Mouse (Mus musculus) hindbrain, embryonic 10.5 days (tissue): Measurements from ENCODE around the gene Pcca. TPM values are rescaled to one million over a fixed set of nuclear protein-coding genes. Genes with fewer than 3 reads are reported as not detected.

ENCODE experiments used
- DNase-seq: peaks from one replicate; pipeline ENCODE4 v3.0.0-alpha.2; 2017; ENCODE audit warnings: low spot score
- H3K27ac ChIP-seq: fragments of 300-500 bp; sonication (generic); 2 replicates; pipeline ENCODE4 v1.5.1; 2016; ENCODE audit warnings: mild to moderate bottlenecking, moderate library complexity
- H3K27me3 ChIP-seq: fragments of 300-500 bp; sonication (generic); 2 replicates; pipeline ENCODE4 v1.6.1; 2016; ENCODE audit warnings: mild to moderate bottlenecking; ENCODE audit not compliant: poor library complexity, insufficient read depth, severe bottlenecking
- H3K36me3 ChIP-seq: fragments of 300-500 bp; sonication (generic); 2 replicates; pipeline ENCODE4 v1.6.1; 2016; ENCODE audit warnings: mild to moderate bottlenecking, moderate library complexity
- H3K4me1 ChIP-seq: fragments of 300-500 bp; sonication (generic); replicated peaks from 2 replicates; pipeline ENCODE4 v1.6.1; 2016; ENCODE audit warnings: mild to moderate bottlenecking
- H3K4me3 ChIP-seq: fragments of 300-500 bp; sonication (generic); 2 replicates; pipeline ENCODE4 v1.5.1; 2016; ENCODE audit warnings: mild to moderate bottlenecking, moderate library complexity
- H3K9me3 ChIP-seq: fragments of 300-500 bp; sonication (generic); 2 replicates; pipeline ENCODE4 v1.6.1; 2016; ENCODE audit warnings: mild to moderate bottlenecking, moderate library complexity
- WGBS: fragments of 180-500 bp; shearing (Covaris S2); methylation state at CpG from one replicate; pipeline ENCODE4 v1.1.7; 2016; 5-methylcytosine and 5-hydroxymethylcytosine counted together
- polyA plus RNA-seq: library from polyadenylated mRNA; unstranded; fragments of >200 nt; fragmentation: Nextera tagmentation; extraction: Ambion mirVana; gene quantifications from 2 replicates; pipeline ENCODE4 v1.2.1, GENCODE M21; 2016

Gene Pcca
- polyA plus RNA-seq, 1 experiment from 2014 or later = 25.6 TPM

DNA sequence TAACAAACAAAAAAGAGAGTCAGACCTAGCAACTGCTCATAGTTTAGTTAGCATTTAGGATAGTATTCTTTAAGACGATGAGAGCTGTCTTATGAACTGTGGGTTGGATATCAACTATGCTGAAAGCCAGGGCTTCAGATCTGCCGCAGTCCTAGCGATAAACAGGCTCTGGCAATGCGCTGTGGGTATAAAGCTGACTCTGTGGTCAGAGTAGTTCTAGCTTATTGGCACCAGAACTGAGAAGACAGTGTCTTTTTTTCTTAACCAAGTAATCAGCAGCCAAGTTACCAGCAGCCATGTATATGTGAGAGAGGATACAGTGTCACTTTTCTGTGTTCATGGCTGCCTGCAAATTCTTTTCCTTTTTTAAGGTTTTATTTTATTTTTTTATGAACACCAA lies 154.3 kb downstream of the Pcca start:
- Histone ChIP-seq H3K36me3 (0 out of 2 replicates have a peak, but pooled peaks cover 6% of the 10 kb centered on the region), H3K9me3 (no peaks in the 10 kb centered on the region), H3K4me3 (no peak overlapping the region), H3K4me1 (peaks cover 18% of the 10 kb centered on the region), H3K27ac (no peak overlapping the region), H3K27me3 (no peaks in the 10 kb centered on the region)
- DNase-seq = no peak
- WGBS = 91% methylated on average over 4 of the region's 4 CpGs

DNA sequence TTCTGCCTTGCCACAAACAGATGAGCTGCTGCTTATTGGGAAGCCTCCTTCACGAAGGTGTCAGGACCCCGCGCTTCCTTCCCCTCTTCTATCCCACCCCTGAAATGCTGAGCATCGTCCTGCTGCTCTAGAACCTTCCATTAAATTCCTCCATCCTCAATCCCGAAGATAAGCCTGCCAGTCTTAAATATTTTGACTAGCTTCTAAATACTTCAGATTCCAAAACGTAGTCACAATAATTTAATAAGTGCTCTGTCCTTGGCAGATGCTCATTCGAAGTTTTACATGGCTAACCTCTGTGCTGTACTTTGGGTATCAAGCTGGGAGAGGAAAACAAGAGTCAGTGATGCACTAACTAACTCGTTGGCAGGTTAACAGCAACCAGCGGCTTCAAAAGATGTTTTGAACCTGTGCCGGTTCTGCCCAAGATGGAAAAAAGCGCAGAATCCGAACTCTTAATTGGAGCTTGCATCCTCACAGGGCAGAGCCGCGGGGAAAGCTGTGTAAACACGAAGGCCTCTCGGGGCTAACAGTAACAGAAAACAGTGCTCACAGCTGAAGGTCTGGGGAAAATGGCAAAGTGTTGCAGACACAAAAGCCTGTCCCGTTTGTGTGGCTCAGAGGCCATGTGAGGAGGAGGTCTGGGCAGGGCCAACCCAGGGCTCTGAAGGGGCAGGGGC lies 155.2 kb downstream of the Pcca start:
- H3K9me3 ChIP-seq = no peaks in the 10 kb centered on the region

GRCm38 (mm10) chr14:122691555-122691954 lies 157.4 kb downstream of the Pcca start:
- DNase-seq = no peak
- Histone ChIP-seq H3K4me1 (peaks cover 15% of the 10 kb centered on the region), H3K27me3 (no peaks in the 10 kb centered on the region), H3K27ac (no peak overlapping the region), H3K36me3 (0 out of 2 replicates have a peak, but pooled peaks cover 6% of the 10 kb centered on the region), H3K4me3 (no peak overlapping the region), H3K9me3 (no peaks in the 10 kb centered on the region)
- WGBS = 78% methylated on average over 1 of the region's 1 CpGs

More for the DNA sequence above, 155.2 kb downstream of the Pcca start:
- peak; percentile 5 for DNase-seq
- 58% methylated on average over 17 of the region's 17 CpGs for WGBS
- Histone ChIP-seq H3K4me3 (no peak overlapping the region), H3K27ac (peak overlapping the region; percentile 2; the same call in 1 of the 2 replicates), H3K27me3 (no peaks in the 10 kb centered on the region), H3K4me1 (peaks cover 16% of the 10 kb centered on the region), H3K36me3 (0 out of 2 replicates have a peak, but pooled peaks cover 6% of the 10 kb centered on the region)

- no peaks in the 10 kb centered on the region for H3K9me3 ChIP-seq
- H3K36me3 ChIP-seq = peaks cover 5% of the 10 kb centered on the region; the same call in 1 of the 2 replicates
- no peak overlapping the region for H3K27ac ChIP-seq
- H3K4me1 ChIP-seq = no peaks in the 10 kb centered on the region
- no peak for DNase-seq
- H3K27me3 ChIP-seq = no peaks in the 10 kb centered on the region
- 75% methylated on average over 1 of the region's 1 CpGs for WGBS
- no peak overlapping the region for H3K4me3 ChIP-seq
These were observed 166.2 kb downstream of the Pcca start for GRCm38 (mm10) chr14:122700333-122700732.

GRCm38 (mm10) chr14:122713793-122714192 lies 179.7 kb downstream of the Pcca start:
- WGBS = 95% methylated on average over 5 of the region's 5 CpGs
- DNase-seq = no peak
- H3K27ac ChIP-seq = no peak overlapping the region
- H3K4me3 ChIP-seq = no peak overlapping the region
- H3K4me1 ChIP-seq = no peaks in the 10 kb centered on the region
- H3K27me3 ChIP-seq = no peaks in the 10 kb centered on the region
- no peaks in the 10 kb centered on the region for H3K36me3 ChIP-seq
- H3K9me3 ChIP-seq = no peaks in the 10 kb centered on the region

- Histone ChIP-seq H3K4me3 (no peak overlapping the region), H3K27ac (no peak overlapping the region), H3K9me3 (no peaks in the 10 kb centered on the region), H3K27me3 (no peaks in the 10 kb centered on the region), H3K4me1 (peaks cover 4% of the 10 kb centered on the region), H3K36me3 (no peaks in the 10 kb centered on the region)
- DNase-seq = no peak
- 84% methylated on average over 1 of the region's 1 CpGs for WGBS
These were observed 180.8 kb downstream of the Pcca start for GRCm38 (mm10) chr14:122714911-122715310.

GRCm38 (mm10) chr14:122716057-122716456 lies 181.9 kb downstream of the Pcca start:
- DNase-seq = no peak
- no peaks in the 10 kb centered on the region for H3K36me3 ChIP-seq
- H3K27ac ChIP-seq = no peak overlapping the region

GRCm38 (mm10) chr14:122719496-122720080 lies 185.5 kb downstream of the Pcca start:
- Histone ChIP-seq H3K27ac (no peak overlapping the region), H3K27me3 (no peaks in the 10 kb centered on the region), H3K4me3 (no peak overlapping the region), H3K9me3 (no peaks in the 10 kb centered on the region), H3K4me1 (peaks cover 26% of the 10 kb centered on the region), H3K36me3 (no peaks in the 10 kb centered on the region)
- no peak for DNase-seq
- 88% methylated on average over 8 of the region's 8 CpGs for WGBS

More at GRCm38 (mm10) chr14:122716057-122716456, 181.9 kb downstream of the Pcca start:
- Histone ChIP-seq H3K27me3 (no peaks in the 10 kb centered on the region), H3K4me3 (no peak overlapping the region), H3K4me1 (peaks cover 16% of the 10 kb centered on the region), H3K9me3 (no peaks in the 10 kb centered on the region)

GRCm38 (mm10) chr14:122720989-122721388 lies 186.9 kb downstream of the Pcca start:
- peaks cover 26% of the 10 kb centered on the region for H3K4me1 ChIP-seq
- 17% methylated on average over 3 of the region's 3 CpGs for WGBS
- H3K27me3 ChIP-seq = no peaks in the 10 kb centered on the region
- no peaks in the 10 kb centered on the region for H3K36me3 ChIP-seq
- DNase-seq = peak; percentile 27
- H3K9me3 ChIP-seq = no peaks in the 10 kb centered on the region
- H3K4me3 ChIP-seq = no peak overlapping the region
- peak overlapping the region; percentile 37; the same call in 1 of the 2 replicates for H3K27ac ChIP-seq

DNA sequence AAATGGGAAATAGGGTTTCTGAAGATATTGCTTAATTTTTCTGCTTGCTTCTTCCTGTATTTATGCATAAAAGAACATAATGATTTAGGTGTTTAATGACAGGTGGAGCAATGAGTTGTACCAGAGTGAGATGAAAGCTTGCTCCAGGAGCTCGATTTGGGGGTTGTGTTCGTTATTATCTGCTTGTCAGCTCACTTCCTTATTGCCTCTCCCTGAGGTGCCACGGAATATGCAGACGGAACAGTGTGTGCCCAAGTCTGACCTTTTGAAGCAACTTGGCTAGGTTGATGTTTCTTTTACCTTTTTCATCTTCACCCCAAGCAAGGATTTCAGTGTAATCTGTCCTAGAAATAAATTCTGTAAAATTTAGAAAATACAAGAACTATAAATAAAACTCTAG lies 187.6 kb downstream of the Pcca start:
- Histone ChIP-seq H3K4me3 (no peak overlapping the region), H3K9me3 (no peaks in the 10 kb centered on the region), H3K27ac (no peak overlapping the region), H3K27me3 (no peaks in the 10 kb centered on the region), H3K4me1 (peaks cover 26% of the 10 kb centered on the region), H3K36me3 (no peaks in the 10 kb centered on the region)
- WGBS = 23% methylated on average over 4 of the region's 4 CpGs
- DNase-seq = no peak

- no peak for DNase-seq
- Histone ChIP-seq H3K27ac (no peak overlapping the region), H3K27me3 (no peaks in the 10 kb centered on the region), H3K36me3 (no peaks in the 10 kb centered on the region), H3K4me3 (no peak overlapping the region), H3K4me1 (peaks cover 13% of the 10 kb centered on the region), H3K9me3 (no peaks in the 10 kb centered on the region)
- WGBS = 93% methylated on average over 1 of the region's 1 CpGs
These were observed 192.3 kb downstream of the Pcca start for GRCm38 (mm10) chr14:122726456-122726855.

DNA sequence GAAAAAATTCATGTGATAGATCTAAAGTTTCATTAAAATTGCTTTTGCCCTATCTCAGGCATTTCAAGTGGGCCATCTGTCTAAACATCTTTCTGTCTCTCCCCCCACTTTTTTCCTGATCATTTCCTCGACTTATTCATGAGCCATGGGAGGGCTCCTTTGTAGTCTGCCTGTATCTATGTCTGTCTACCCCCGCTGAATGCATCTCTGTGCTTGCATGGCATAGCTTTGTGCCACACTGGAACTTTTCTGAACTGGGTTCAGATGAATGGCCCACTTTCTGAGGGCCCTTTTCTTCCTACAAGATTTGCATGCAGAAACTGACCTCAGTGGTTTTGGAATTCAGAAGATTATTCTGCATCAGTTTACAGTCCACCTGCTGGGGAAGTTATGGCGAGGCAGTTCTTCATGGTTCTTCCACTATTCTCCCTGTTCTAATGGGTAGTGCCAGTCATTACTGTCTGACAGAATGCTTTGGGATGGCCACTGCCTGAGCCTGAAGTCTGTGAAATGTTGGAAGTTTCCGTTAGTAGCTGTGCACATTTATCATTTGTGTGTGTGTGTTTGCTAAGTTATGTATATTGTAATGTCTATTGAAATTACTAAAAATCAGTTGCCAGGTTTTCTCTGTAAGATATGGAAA lies 195.4 kb downstream of the Pcca start:
- H3K36me3 ChIP-seq = no peaks in the 10 kb centered on the region
- 63% methylated on average over 4 of the region's 4 CpGs for WGBS

GRCm38 (mm10) chr14:122730921-122731551 lies 196.9 kb downstream of the Pcca start:
- Histone ChIP-seq H3K27ac (no peak overlapping the region), H3K27me3 (no peaks in the 10 kb centered on the region), H3K9me3 (no peaks in the 10 kb centered on the region), H3K36me3 (no peaks in the 10 kb centered on the region), H3K4me1 (peaks cover 7% of the 10 kb centered on the region), H3K4me3 (no peak overlapping the region)
- DNase-seq = no peak
- WGBS = 74% methylated on average over 4 of the region's 4 CpGs

More for the DNA sequence above, 195.4 kb downstream of the Pcca start:
- Histone ChIP-seq H3K27ac (no peak overlapping the region), H3K9me3 (no peaks in the 10 kb centered on the region), H3K27me3 (no peaks in the 10 kb centered on the region), H3K4me3 (no peak overlapping the region), H3K4me1 (peaks cover 7% of the 10 kb centered on the region)
- no peak for DNase-seq
